Mouse (Mus musculus) MEL (cell line): ENCODE measurements at regions not wholly inside any gene's neighbourhood (a gene's known extent, or its start where the extent isn't known, plus 50 kb on each side); places are given as distances from the start of the nearest gene placed in this dataset.

Experiments
- DNase-seq: peaks from one replicate; pipeline ENCODE4 v3.0.0; 2011; ENCODE audit warnings: low read depth, low spot score
- H3K27ac ChIP-seq: 2 replicates; pipeline ENCODE4 v1.5.1; 2012; ENCODE audit warnings: low read depth, mild to moderate bottlenecking, control low read depth, low read length, moderate library complexity; ENCODE audit not compliant: control insufficient read depth
- H3K27me3 ChIP-seq, 2 experiments: fragments of 150-350 bp in 1 of 2; sonication (generic) in 1 of 2; 2 replicates each; pipeline ENCODE4 v1.6.1; 2012; ENCODE audit warnings: low read length in 2 of 2, mild to moderate bottlenecking in 2 of 2, improper control_type of control experiment in 1 of 2, moderate library complexity in 1 of 2; ENCODE audit not compliant: insufficient read depth in 2 of 2, control insufficient read depth in 1 of 2
- H3K36me3 ChIP-seq, 2 experiments: 2 replicates each; pipeline ENCODE4 v1.6.1; 2012 to 2014; ENCODE audit warnings: low read length in 2 of 2, improper control_type of control experiment in 1 of 2, inconsistent platforms in 1 of 2, mild to moderate bottlenecking in 1 of 2; ENCODE audit not compliant: insufficient read depth in 2 of 2, control insufficient read depth in 1 of 2
- H3K4me1 ChIP-seq, 2 experiments: fragments of 150-350 bp in 1 of 2; sonication (generic) in 1 of 2; 2 replicates each; pipeline ENCODE4 v1.6.1; 2012; ENCODE audit warnings: low read length in 2 of 2, improper control_type of control experiment in 1 of 2, mild to moderate bottlenecking in 1 of 2; ENCODE audit not compliant: insufficient read depth in 2 of 2, control insufficient read depth in 1 of 2
- H3K4me3 ChIP-seq, 2 experiments: fragments of 150-350 bp in 1 of 2; sonication (generic) in 1 of 2; 2 replicates each; pipeline ENCODE4 v1.5.1; 2012; ENCODE audit warnings: low read depth in 2 of 2, low read length in 2 of 2, mild to moderate bottlenecking in 2 of 2, moderate library complexity in 2 of 2, control low read depth in 1 of 2, improper control_type of control experiment in 1 of 2; ENCODE audit not compliant: control insufficient read depth in 1 of 2, insufficient read depth in 1 of 2
- H3K79me2 ChIP-seq: 2 replicates; pipeline ENCODE4 v1.6.1; 2012; ENCODE audit warnings: mild to moderate bottlenecking, low read length, moderate library complexity; ENCODE audit not compliant: control insufficient read depth, poor library complexity, insufficient read depth
- H3K9ac ChIP-seq: 2 replicates; pipeline ENCODE4 v1.6.1; 2012; ENCODE audit warnings: low read depth, mild to moderate bottlenecking, control low read depth, low read length, moderate library complexity; ENCODE audit not compliant: control insufficient read depth, poor library complexity, severe bottlenecking
- H3K9me3 ChIP-seq: fragments of 150-350 bp; sonication (generic); replicated peaks from 2 replicates; pipeline ENCODE4 v1.6.1; 2012; ENCODE audit warnings: mild to moderate bottlenecking, low read length, improper control_type of control experiment, moderate library complexity; ENCODE audit not compliant: insufficient read depth
- CTCF ChIP-seq, 3 experiments: IDR thresholded peaks in 2 of 3; conservative IDR thresholded peaks in 1 of 3; 2 replicates each; pipeline ENCODE4 v1.5.1; 2011 to 2012; ENCODE audit warnings: low read length in 3 of 3, low read depth in 2 of 3, mild to moderate bottlenecking in 2 of 3, improper control_type of control experiment in 1 of 3, inconsistent platforms in 1 of 3, mixed read lengths in 1 of 3, moderate library complexity in 1 of 3; ENCODE audit not compliant: control insufficient read depth in 1 of 3, insufficient read depth in 1 of 3, poor library complexity in 1 of 3, severe bottlenecking in 1 of 3
- E2F4 ChIP-seq: IDR thresholded peaks from 2 replicates; pipeline ENCODE4 v1.6.1; 2011; ENCODE audit warnings: low read depth, low read length, improper control_type of control experiment, borderline replicate concordance
- ELF1 ChIP-seq: IDR thresholded peaks from 2 replicates; pipeline ENCODE4 v1.6.1; 2014; ENCODE audit warnings: low read depth, mild to moderate bottlenecking, inconsistent platforms, low read length, improper control_type of control experiment, moderate library complexity
- ETS1 ChIP-seq: IDR thresholded peaks from 2 replicates; pipeline ENCODE4 v1.6.1; 2012; ENCODE audit warnings: low read depth, mild to moderate bottlenecking, inconsistent platforms, low read length, improper control_type of control experiment, moderate library complexity
- GABPA ChIP-seq: IDR thresholded peaks from 2 replicates; pipeline ENCODE4 v1.6.1; 2012; ENCODE audit warnings: low read depth, mild to moderate bottlenecking, inconsistent platforms, low read length, improper control_type of control experiment, moderate library complexity
- GATA1 ChIP-seq: IDR thresholded peaks from 2 replicates; pipeline ENCODE4 v1.6.1; 2011; ENCODE audit warnings: low read depth, low read length, improper control_type of control experiment
- JUND ChIP-seq: IDR thresholded peaks from 2 replicates; pipeline ENCODE4 v1.6.1; 2011; ENCODE audit warnings: low read depth, mild to moderate bottlenecking, improper control_type of control experiment, low read length
- MAX ChIP-seq: IDR thresholded peaks from 2 replicates; pipeline ENCODE4 v1.6.1; 2011; ENCODE audit warnings: low read length, improper control_type of control experiment
- MXI1 ChIP-seq: IDR thresholded peaks from 2 replicates; pipeline ENCODE4 v1.6.1; 2011; ENCODE audit warnings: mild to moderate bottlenecking, low read depth, low read length, improper control_type of control experiment
- MYB ChIP-seq: IDR thresholded peaks from 2 replicates; pipeline ENCODE4 v1.6.1; 2011; ENCODE audit warnings: mild to moderate bottlenecking, low read depth, low read length, improper control_type of control experiment
- NRF1 ChIP-seq: IDR thresholded peaks from 2 replicates; pipeline ENCODE4 v1.6.1; 2014; ENCODE audit warnings: low read depth, mild to moderate bottlenecking, inconsistent platforms, low read length, improper control_type of control experiment, moderate library complexity; ENCODE audit not compliant: poor library complexity, insufficient read depth, severe bottlenecking
- POLR2A ChIP-seq, 2 experiments: IDR thresholded peaks; 2 replicates each; pipeline ENCODE4 v1.6.1; 2011 to 2012; ENCODE audit warnings: low read length in 2 of 2, mild to moderate bottlenecking in 2 of 2, control low read depth in 1 of 2, improper control_type of control experiment in 1 of 2, low read depth in 1 of 2, moderate library complexity in 1 of 2; ENCODE audit not compliant: control insufficient read depth in 1 of 2, insufficient read depth in 1 of 2, poor library complexity in 1 of 2
- UBTF ChIP-seq: IDR thresholded peaks from 2 replicates; pipeline ENCODE4 v1.6.1; 2012; ENCODE audit warnings: low read depth, mild to moderate bottlenecking, inconsistent platforms, low read length, improper control_type of control experiment, moderate library complexity, borderline replicate concordance; ENCODE audit not compliant: insufficient read depth
- USF2 ChIP-seq, 2 experiments: IDR thresholded peaks; 2 replicates each; pipeline ENCODE4 v1.6.1; 2011 to 2012; ENCODE audit warnings: improper control_type of control experiment in 2 of 2, low read length in 2 of 2, borderline replicate concordance in 1 of 2, inconsistent platforms in 1 of 2, low read depth in 1 of 2, mild to moderate bottlenecking in 1 of 2; ENCODE audit not compliant: insufficient read depth in 1 of 2
- ZKSCAN1 ChIP-seq: IDR thresholded peaks from 2 replicates; pipeline ENCODE4 v1.6.1; 2012; ENCODE audit warnings: low read depth, mild to moderate bottlenecking, inconsistent platforms, low read length, improper control_type of control experiment, moderate library complexity
- ZNF384 ChIP-seq: IDR thresholded peaks from 2 replicates; pipeline ENCODE4 v1.6.1; 2012; ENCODE audit warnings: low read depth, mild to moderate bottlenecking, inconsistent platforms, low read length, improper control_type of control experiment

- no peak overlapping the region for H3K9ac ChIP-seq
- H3K36me3 ChIP-seq, result no peaks in the 10 kb centered on the region
- H3K4me1 ChIP-seq, result no peaks in the 10 kb centered on the region
- H3K79me2 ChIP-seq, result no peaks in the 10 kb centered on the region
- no peaks in the 10 kb centered on the region for H3K27me3 ChIP-seq
- no peak overlapping the region for H3K27ac ChIP-seq
- H3K9me3 ChIP-seq, result no peaks in the 10 kb centered on the region
- DNase-seq, result no peak
- TF ChIP-seq USF2 (IDR thresholded peaks at IDR 0.05; ENCODE audit: borderline replicate concordance in 1 of 2, insufficient read depth in 1 of 2, low read depth in 1 of 2, low read length in 2 of 2) (no peak), MYB (no peak), ZNF384 (no peak), E2F4 (no peak), ETS1 (no peak), GABPA (no peak), UBTF (no peak), CTCF (IDR thresholded peaks at IDR 0.05 in 2 of 3, conservative IDR thresholded peaks at IDR 0.05 in 1 of 3; ENCODE audit: control insufficient read depth in 1 of 3, insufficient read depth in 1 of 3, low read depth in 2 of 3, low read length in 3 of 3, poor library complexity in 1 of 3, severe bottlenecking in 1 of 3) (no peak), GATA1 (no peak), MAX (no peak), JUND (no peak), ELF1 (no peak), POLR2A (IDR thresholded peaks at IDR 0.05; ENCODE audit: control insufficient read depth in 1 of 2, insufficient read depth in 1 of 2, low read depth in 1 of 2, low read length in 2 of 2, poor library complexity in 1 of 2) (no peak), ZKSCAN1 (no peak)
- no peak overlapping the region for H3K4me3 ChIP-seq
Measured at GRCm38 (mm10) chr2:8468989-8469388, 959.6 kb upstream of the Celf2 start.

- no peaks in the 10 kb centered on the region for H3K27me3 ChIP-seq
- H3K36me3 ChIP-seq, result no peaks in the 10 kb centered on the region
- TF ChIP-seq MXI1, result no peak
- no peak for TF ChIP-seq GATA1
- TF ChIP-seq ETS1, result no peak
- no peak for TF ChIP-seq NRF1
- no peaks in the 10 kb centered on the region for H3K4me1 ChIP-seq
- no peak for DNase-seq
- H3K4me3 ChIP-seq, result no peak overlapping the region
- H3K27ac ChIP-seq, result no peak overlapping the region
- H3K9me3 ChIP-seq, result no peaks in the 10 kb centered on the region
- H3K79me2 ChIP-seq, result no peaks in the 10 kb centered on the region
- no peak overlapping the region for H3K9ac ChIP-seq
Measured at GRCm38 (mm10) chr2:8468351-8468750, 959.0 kb upstream of the Celf2 start.
